Mouse (Mus musculus) monocyte, adult 2 months (primary cell): ENCODE data around the gene Kidins220.
A peak's percentile ranks its signal among the peaks of the same experiment; 100 is the strongest.

Experiments
- DNase-seq, 2 experiments: peaks; one replicate each; pipeline ENCODE4 v3.0.0; 2022; ENCODE audit warnings: low spot score in 2 of 2, low read depth in 1 of 2

Kidins220 gene

DNA sequence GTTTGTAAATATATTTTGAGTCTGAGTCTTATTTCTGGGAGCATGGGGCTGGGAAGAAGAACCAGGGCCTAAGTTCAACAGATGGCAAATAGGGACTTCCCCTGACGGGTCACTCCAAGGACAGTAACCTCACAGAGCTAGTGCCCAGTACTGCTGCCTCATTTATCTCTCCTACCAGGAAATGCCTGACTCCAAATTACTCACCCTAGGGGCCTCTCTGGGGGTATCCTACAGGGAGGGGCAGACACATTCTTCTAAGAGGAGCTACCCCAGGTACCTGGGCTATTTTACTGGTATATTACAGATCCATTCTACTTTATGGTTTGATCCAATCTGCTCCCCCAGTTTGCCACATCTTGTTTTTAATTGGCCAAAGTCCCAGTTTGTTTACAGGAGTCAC lies 114.7 kb downstream of the Kidins220 start:
- no peak for DNase-seq

- peak; percentile 41 to 82 for DNase-seq
These were observed 117.4 kb downstream of the Kidins220 start for GRCm38 (mm10) chr12:25092027-25092704.

DNA sequence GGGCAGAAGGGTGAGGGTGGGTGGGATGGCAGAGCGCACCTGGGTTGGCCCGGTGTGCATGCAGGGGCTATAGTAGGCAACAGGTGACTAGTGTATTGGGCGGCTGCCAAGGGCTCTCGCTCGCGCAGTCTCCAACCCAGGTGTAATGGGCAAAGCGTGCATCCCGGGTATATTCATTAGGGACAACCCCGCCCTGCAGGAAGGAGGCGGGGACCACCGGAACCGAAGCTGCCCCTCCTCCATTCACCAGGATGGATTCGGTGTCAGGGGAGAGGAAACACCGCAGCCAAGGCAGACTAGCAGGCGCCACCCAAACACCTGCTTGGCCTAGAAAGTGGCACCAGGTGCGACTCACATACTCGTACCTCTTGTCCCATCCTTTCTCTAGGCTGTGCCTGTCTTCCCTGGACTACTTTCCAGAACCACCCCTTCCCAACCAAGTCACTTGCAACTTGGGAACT lies 118.1 kb downstream of the Kidins220 start:
- DNase-seq = peak in 1 of 2 experiments; percentile 29

DNA sequence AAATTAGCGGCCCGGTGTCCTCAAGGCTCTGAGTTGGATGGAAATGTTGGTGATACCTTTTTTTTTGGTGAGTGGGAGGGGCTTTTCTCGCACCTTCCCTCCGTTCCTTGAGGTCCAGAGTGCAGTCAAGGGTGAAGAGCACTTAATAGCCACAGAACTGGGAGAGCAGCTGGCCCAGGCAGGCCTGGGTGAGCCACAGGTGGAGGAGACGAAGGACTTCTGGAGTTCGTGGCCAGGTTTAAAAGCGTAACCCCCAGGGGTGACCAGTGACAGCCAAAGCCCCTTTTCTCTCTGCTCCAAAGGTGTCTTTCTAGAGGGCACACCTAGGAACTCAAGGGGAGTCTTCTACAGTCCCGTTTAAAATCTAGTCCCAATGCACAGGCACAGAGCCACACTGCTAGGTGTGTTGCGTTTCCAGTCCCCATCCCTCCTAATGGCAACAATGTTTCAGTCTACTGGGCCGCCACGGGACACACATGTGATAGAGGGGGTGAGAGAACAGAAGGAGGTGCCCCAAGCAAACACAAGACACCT lies 118.6 kb downstream of the Kidins220 start:
- DNase-seq = no peak

- DNase-seq = no peak
These were observed 120.1 kb downstream of the Kidins220 start for GRCm38 (mm10) chr12:25094621-25095521.

DNA sequence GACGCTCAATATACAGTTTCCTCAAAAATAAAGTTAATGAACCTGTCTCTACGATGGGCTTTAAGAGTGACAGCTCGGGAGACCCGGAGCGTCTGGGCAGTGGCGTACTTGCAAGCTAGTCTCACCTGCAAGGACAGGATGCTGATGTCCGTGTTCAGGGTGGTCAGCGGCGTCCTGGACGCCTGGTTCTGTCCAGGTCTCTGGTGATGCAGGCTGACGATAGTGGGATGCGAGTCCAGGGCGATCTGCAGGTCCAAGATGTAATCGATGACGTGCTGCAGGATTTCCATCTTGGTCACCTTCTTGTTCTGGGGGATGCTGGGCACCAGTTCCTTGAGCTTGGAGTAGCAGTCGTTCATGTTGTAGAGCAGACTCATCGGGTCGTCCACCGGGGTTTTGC lies 120.8 kb downstream of the Kidins220 start:
- DNase-seq = no peak

DNA sequence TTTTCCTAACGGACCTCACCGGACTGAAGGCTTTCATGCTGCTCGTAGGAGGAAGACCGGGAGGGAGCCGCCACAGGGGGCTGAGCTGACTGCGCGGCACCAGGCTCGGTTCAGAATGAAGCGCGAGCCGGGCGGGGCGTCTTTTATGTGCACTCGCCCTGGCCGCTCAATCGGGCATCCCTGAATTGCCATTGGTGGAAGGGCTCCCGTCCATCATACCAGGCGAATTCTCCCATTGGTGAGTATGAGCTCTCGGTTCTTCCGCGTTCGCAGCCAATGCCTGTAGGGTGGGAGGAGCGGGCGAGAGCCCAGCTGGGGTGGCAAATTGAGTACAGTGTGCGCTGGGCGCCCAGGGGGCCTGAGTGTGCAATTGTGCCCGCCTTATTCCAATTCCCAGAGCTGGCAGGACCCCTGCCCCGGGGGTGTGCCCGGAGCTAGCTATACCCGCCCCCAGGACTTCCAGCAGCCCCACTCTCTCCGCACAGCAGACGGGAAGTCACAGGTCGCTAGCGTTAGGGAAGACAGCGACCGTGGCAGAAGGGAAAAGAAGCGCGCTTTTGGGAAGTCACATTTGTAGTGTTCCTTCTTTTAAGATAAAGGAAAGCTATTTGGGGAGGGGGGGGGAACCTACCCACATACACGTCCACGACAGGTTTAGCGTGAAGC lies 121.4 kb downstream of the Kidins220 start:
- DNase-seq = peak; percentile 92 to 94

DNA sequence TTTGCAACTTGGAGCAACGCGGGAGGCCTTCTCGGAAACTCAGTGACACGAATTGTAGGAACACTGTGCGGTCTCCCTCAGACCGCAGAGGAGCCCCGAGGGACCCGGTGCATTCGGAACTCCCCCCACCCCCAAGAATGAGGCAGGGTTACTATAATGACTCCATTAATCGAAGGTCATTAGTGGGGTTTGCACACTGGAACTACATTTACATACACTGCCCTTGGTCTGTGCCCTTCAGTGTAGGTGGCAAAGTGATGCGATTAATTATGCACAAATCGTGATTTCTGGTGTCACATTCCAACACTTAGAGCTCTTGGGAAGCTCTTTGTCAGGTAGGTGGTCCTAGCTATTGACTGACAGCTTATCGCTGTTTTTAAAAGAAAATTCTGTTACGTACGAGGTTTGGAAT lies 121.9 kb downstream of the Kidins220 start:
- no peak for DNase-seq

GRCm38 (mm10) chr12:25097052-25097209 lies 122.2 kb downstream of the Kidins220 start, which contains the start of gene Id2:
TSS of gene Id2 (minus strand) at chr12:25097140.
- DNase-seq = no peak

GRCm38 (mm10) chr12:25097210-25098160 lies 122.8 kb downstream of the Kidins220 start:
- no peak for DNase-seq

DNA sequence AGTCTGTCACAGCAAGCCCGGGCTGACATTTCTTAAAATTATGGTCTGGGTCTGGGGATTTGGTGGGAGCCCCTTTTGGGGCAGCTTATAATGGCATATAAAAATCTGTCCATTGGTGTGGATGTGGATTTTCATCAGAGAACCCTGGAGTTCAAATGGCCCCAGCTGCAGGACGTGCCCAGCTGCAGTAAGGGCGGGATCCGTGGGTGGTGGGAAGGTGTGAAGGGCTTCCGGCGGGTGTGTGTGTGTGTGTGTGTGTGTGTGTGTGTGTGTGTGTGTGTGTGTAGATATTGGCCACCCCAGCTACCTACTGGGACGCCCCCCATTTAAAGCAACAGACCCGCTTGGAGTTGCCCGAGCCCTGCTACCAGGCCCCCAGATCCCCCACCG lies 123.4 kb downstream of the Kidins220 start:
- DNase-seq = no peak

- peak; percentile 64 to 86 for DNase-seq
These were observed 124.0 kb downstream of the Kidins220 start for GRCm38 (mm10) chr12:25098561-25099312.

GRCm38 (mm10) chr12:25099313-25099562 lies 124.5 kb downstream of the Kidins220 start:
- DNase-seq = no peak

GRCm38 (mm10) chr12:25099563-25100408 lies 125.1 kb downstream of the Kidins220 start:
- DNase-seq = no peak

DNA sequence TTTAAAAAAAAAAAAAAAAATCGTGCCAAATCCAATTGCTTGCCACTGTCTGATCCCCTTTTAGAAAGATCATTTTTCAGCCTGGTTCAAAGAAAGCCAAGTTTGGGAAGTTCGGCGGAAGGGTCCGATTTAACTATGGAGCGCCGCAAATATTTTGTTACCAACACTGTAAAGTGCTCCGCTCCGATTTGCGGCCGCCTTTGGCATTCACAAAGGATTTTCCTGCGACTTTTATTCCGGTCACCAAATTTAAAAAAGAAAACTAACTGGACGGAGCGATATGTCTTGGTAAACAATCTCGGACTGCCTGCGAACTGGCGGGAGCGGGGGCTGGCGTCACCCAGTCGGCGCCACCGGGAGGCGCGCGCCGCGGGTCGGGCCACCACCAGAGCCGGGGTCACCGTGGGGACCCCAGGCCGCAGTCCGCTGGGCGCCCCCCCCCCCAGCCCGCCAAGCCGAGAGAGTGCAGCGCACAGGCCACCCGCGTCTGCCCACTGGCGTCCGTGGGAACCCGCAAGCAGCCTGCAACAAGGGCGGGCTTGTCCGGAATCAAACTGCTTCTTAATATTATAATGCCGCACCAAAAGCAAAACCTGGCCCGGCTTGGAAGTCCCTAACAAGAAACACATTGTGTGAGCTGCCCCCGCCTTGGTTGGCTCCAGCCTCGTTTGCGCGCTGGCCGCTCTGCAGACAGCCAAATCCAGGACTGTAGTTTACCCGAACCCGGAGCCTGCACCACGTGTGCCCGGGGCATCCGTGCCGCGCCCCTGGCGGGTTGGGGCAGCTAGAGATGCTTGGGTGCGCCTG lies 125.9 kb downstream of the Kidins220 start:
- peak in 1 of 2 experiments; percentile 33 for DNase-seq

GRCm38 (mm10) chr12:25101389-25101788 lies 126.7 kb downstream of the Kidins220 start:
- DNase-seq = no peak

- no peak for DNase-seq
These were observed 129.2 kb downstream of the Kidins220 start for GRCm38 (mm10) chr12:25103911-25104310.

- no peak for DNase-seq
These were observed 129.8 kb downstream of the Kidins220 start for GRCm38 (mm10) chr12:25104541-25104940.
